Mouse (Mus musculus): ENCODE data around the gene Chst14.
A peak's percentile ranks its signal among the peaks of the same experiment; 100 is the strongest.

The Chst14 gene

GRCm38 (mm10) chr2:118972687-118973376 is 46.5 kb downstream of the Chst14 start:
- peak; percentile 88 for DNase-seq

GRCm38 (mm10) chr2:118975855-118976254 is 49.6 kb downstream of the Chst14 start:
- no peak for DNase-seq

GRCm38 (mm10) chr2:118976282-118976929 is 50.1 kb downstream of the Chst14 start:
- DNase-seq, result peak; percentile 91

DNA sequence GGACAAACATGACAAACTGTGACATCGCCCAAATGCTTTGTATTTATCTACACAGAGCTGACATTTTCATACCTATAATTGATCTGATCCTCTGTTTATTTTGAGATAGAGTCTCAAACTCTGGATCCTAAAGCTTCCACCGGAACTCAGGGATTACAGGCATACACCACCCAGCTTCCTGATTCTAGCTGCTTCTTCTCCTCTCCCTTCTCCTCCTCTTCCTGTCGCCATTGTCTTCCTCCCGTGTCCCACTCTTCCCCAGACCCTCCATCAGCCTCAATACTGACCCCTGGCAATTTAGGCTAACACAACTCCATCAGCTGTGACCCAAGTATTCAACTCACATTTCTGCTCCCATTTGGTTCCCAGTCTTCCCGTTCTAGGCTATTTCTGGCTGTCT is 50.6 kb downstream of the Chst14 start:
- DNase-seq, result no peak

- DNase-seq, result no peak
These were observed 51.8 kb downstream of the Chst14 start for GRCm38 (mm10) chr2:118978064-118978463.
